Mouse (Mus musculus) spleen, adult 10 weeks (tissue): Measurements from ENCODE around the gene Defa31. TPM values are rescaled to one million over a fixed set of nuclear protein-coding genes. Genes with fewer than 3 reads are reported as not detected.

Source experiments
- polyA plus RNA-seq: library from polyadenylated mRNA; stranded (reverse); fragments of 350-450 nt; fragmentation: Illumina TruSeq; extraction: RNeasy Lipid Tissue Mini Kit (QIAGEN cat#74804); gene quantifications from one replicate; pipeline ENCODE4 v1.2.3, GENCODE M21; 2015; ENCODE audit warnings: low replicate concordance; ENCODE audit not compliant: insufficient read depth

Gene Defa31
- not detected for polyA plus RNA-seq

GRCm38 (mm10) chr8:21191314-21191713 is at the start of gene Defa31:
TSS of gene Defa31 (plus strand) at chr8:21191614.

GRCm38 (mm10) chr8:21161977-21162376 is 29.4 kb upstream of the Defa31 start, which contains the start of gene Defa22:
TSS of gene Defa22 (plus strand) at chr8:21162277.

GRCm38 (mm10) chr8:21201261-21201660 is 9.8 kb downstream of the Defa31 start, which contains the start of gene Gm15293:
TSS of gene Gm15293 (plus strand) at chr8:21201561.

Other genes starting within 250 kb of the Defa31 start
- not detected for gene AY761185, start 246.9 kb upstream of the Defa31 start, polyA plus RNA-seq
- gene Defa21, start 166.1 kb upstream of the Defa31 start, polyA plus RNA-seq, result not detected
- gene Defa23, start 136.6 kb upstream of the Defa31 start, polyA plus RNA-seq, result not detected
- not detected for gene Defa35, start 126.6 kb upstream of the Defa31 start, polyA plus RNA-seq
- gene Defa25, start 107.2 kb upstream of the Defa31 start, polyA plus RNA-seq, result not detected
- gene Gm14851, start 95.6 kb upstream of the Defa31 start, polyA plus RNA-seq, result not detected
- gene Defa30, start 57.0 kb upstream of the Defa31 start, polyA plus RNA-seq, result not detected
- gene Defa22, start 29.3 kb upstream of the Defa31 start, polyA plus RNA-seq, result not detected
- not detected for gene Gm15293, start 9.9 kb downstream of the Defa31 start, polyA plus RNA-seq
- gene Gm15292, start 58.1 kb downstream of the Defa31 start, polyA plus RNA-seq, result not detected
- not detected for gene Defa27, start 123.9 kb downstream of the Defa31 start, polyA plus RNA-seq
- not detected for gene Defa29, start 135.4 kb downstream of the Defa31 start, polyA plus RNA-seq
- not detected for gene Defa2, start 186.9 kb downstream of the Defa31 start, polyA plus RNA-seq
- not detected for gene Defa33, start 200.2 kb downstream of the Defa31 start, polyA plus RNA-seq
- not detected for gene Defa36, start 235.8 kb downstream of the Defa31 start, polyA plus RNA-seq